In the genomic region with DNA sequence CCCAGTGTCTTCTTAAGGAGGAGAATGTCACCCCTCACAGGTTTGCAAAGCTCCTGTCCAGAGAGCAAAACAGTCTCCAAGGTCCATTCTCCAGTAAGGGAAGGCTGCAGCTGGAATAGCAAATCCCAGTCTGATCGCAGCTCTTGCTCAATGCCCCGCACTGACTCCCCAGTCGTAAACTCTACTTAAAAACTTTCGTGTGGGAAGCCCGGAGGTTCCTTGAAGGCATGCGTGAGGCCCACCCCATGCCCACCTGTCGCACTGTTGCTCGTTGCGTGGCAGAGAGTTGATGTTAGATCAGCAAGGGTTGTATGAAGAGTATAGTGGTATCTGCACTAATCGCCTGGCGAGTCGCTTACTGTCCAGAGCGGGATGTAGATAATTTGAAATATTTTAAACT, we compare ENCODE assay signal across 11 mouse cellular contexts.
DNase-seq lines count a peak whose midpoint lies in the region; ATAC-seq and TF ChIP-seq lines count a peak whose summit lies in the region.
"Had no signal": no experiment of that assay in that cellular context is flagged by ENCODE, and none has a peak within 500 bp of the region (broad histone marks: within the 10 kb centered on the region; RNA-seq: fewer than 3 reads in every experiment).

No protein-coding gene starts in this region.

- 0 out of 2 replicates have a peak overlapping the region, but pooled peaks have one; percentile 52 for H3K4me2 ChIP-seq in liver, postnatal 0 days (ENCODE audit: low read depth, low read length)
- peak overlapping the region; percentile 31 for H3K4me2 ChIP-seq in hindbrain, embryonic 15.5 days
- H3K4me2 ChIP-seq in neural tube, embryonic 14.5 days (ENCODE audit: low read depth, low read length), result 0 out of 2 replicates have a peak overlapping the region, but pooled peaks have one; percentile 7
- H3K4me2 ChIP-seq: midbrain, embryonic 12.5 days had no signal

- 0 out of 2 replicates have a peak, but pooled peaks cover 2% of the 10 kb centered on the region for H3K27me3 ChIP-seq in liver, postnatal 0 days (ENCODE audit: insufficient read depth, low read length)
- H3K27me3 ChIP-seq in hindbrain, embryonic 15.5 days, result no peaks in the 10 kb centered on the region
- H3K27me3 ChIP-seq in neural tube, embryonic 14.5 days (ENCODE audit: control insufficient read depth, insufficient read depth, low read length), result no peaks in the 10 kb centered on the region

- DNase-seq in heart, adult 11 months, result peak; percentile 91
- DNase-seq in heart, postnatal 10 days, result no peak
- no peak for DNase-seq in liver, postnatal 0 days
- DNase-seq in liver, result no peak
- no peak for DNase-seq in gastrocnemius, postnatal 14 days
- DNase-seq in layer of hippocampus, adult 2 months (ENCODE audit: low spot score in 2 of 2), result no peak
- DNase-seq: cerebellum, adult 11-12 months; left cerebral cortex, postnatal 4 days had no signal

- no peak for TF ChIP-seq EP300 in liver, postnatal 0 days (IDR thresholded peaks at IDR 0.05; ENCODE audit: low read depth)

- 76% methylated on average over 13 of the region's 13 CpGs for WGBS in liver, postnatal 0 days (ENCODE audit: insufficient replicate concordance)
- WGBS in hindbrain, embryonic 15.5 days, result 83% methylated on average over 13 of the region's 13 CpGs
- WGBS in neural tube, embryonic 14.5 days, result 72% methylated on average over 13 of the region's 13 CpGs

- H3K36me3 ChIP-seq in liver, postnatal 0 days (replicated peaks; ENCODE audit: insufficient read depth, low read length), result no peaks in the 10 kb centered on the region
- H3K36me3 ChIP-seq in hindbrain, embryonic 15.5 days, result no peaks in the 10 kb centered on the region
- H3K36me3 ChIP-seq in neural tube, embryonic 14.5 days (ENCODE audit: control insufficient read depth, insufficient read depth, low read length), result no peaks in the 10 kb centered on the region
- H3K36me3 ChIP-seq: midbrain, embryonic 12.5 days had no signal

- intact Hi-C loops in heart, postnatal 10 days (cut with DNase I), result no loop called here
- intact Hi-C loops in gastrocnemius, postnatal 14 days (cut with DNase I; ENCODE audit: low total_unique reads), result no loop called here

- H3K27ac ChIP-seq in liver, postnatal 0 days (ENCODE audit: low read depth), result no peak overlapping the region
- no peak overlapping the region for H3K27ac ChIP-seq in hindbrain, embryonic 15.5 days (replicated peaks)
- H3K27ac ChIP-seq in neural tube, embryonic 14.5 days (ENCODE audit: low read depth, low read length), result no peak overlapping the region
- no peak overlapping the region for H3K27ac ChIP-seq in layer of hippocampus, adult 2 months
- H3K27ac ChIP-seq: midbrain, embryonic 12.5 days had no signal

- ATAC-seq in liver, postnatal 0 days, result no peak
- ATAC-seq in hindbrain, embryonic 15.5 days (ENCODE audit: low FRiP score, low read depth), result no peak
- no peak for ATAC-seq in neural tube, embryonic 14.5 days (ENCODE audit: low read depth)

- no peak overlapping the region for H3K4me3 ChIP-seq in liver, postnatal 0 days (ENCODE audit: low read depth, low read length)
- no peak overlapping the region for H3K4me3 ChIP-seq in hindbrain, embryonic 15.5 days
- H3K4me3 ChIP-seq in neural tube, embryonic 14.5 days (ENCODE audit: low read depth, low read length), result no peak overlapping the region
- H3K4me3 ChIP-seq in layer of hippocampus, adult 2 months, result no peak overlapping the region
- H3K4me3 ChIP-seq: midbrain, embryonic 12.5 days had no signal

- no peak for TF ChIP-seq CTCF in liver, postnatal 0 days (IDR thresholded peaks at IDR 0.05; ENCODE audit: low read depth)
- TF ChIP-seq CTCF in layer of hippocampus, adult 2 months (conservative IDR thresholded peaks at IDR 0.05), result no peak

- H3K9me3 ChIP-seq in liver, postnatal 0 days (ENCODE audit: low read length), result no peaks in the 10 kb centered on the region
- H3K9me3 ChIP-seq in hindbrain, embryonic 15.5 days, result no peaks in the 10 kb centered on the region
- no peaks in the 10 kb centered on the region for H3K9me3 ChIP-seq in neural tube, embryonic 14.5 days (ENCODE audit: control insufficient read depth, low read length)
- H3K9me3 ChIP-seq: midbrain, embryonic 12.5 days had no signal

- no peaks in the 10 kb centered on the region; the same call in 1 of the 2 replicates for H3K4me1 ChIP-seq in liver, postnatal 0 days (ENCODE audit: insufficient read depth)
- H3K4me1 ChIP-seq in hindbrain, embryonic 15.5 days (replicated peaks), result 0 out of 2 replicates have a peak, but pooled peaks cover 3% of the 10 kb centered on the region
- H3K4me1 ChIP-seq in neural tube, embryonic 14.5 days (ENCODE audit: control insufficient read depth, insufficient read depth, low read length), result no peaks in the 10 kb centered on the region; the same call in 1 of the 2 replicates

- H3K9ac ChIP-seq in liver, postnatal 0 days (replicated peaks), result no peak overlapping the region
- H3K9ac ChIP-seq in hindbrain, embryonic 15.5 days, result no peak overlapping the region
- no peak overlapping the region for H3K9ac ChIP-seq in neural tube, embryonic 14.5 days (replicated peaks; ENCODE audit: low read depth, low read length)
- H3K9ac ChIP-seq: midbrain, embryonic 12.5 days had no signal
